Mouse (Mus musculus): ENCODE measurements at regions not wholly inside any gene's neighbourhood (a gene's known extent, or its start where the extent isn't known, plus 50 kb on each side); places are given as distances from the start of the nearest gene placed in this dataset.

- ATAC-seq = no peak
These were observed 284.5 kb downstream of the Olfr1505 start for GRCm38 (mm10) chr19:14197864-14198263.

DNA sequence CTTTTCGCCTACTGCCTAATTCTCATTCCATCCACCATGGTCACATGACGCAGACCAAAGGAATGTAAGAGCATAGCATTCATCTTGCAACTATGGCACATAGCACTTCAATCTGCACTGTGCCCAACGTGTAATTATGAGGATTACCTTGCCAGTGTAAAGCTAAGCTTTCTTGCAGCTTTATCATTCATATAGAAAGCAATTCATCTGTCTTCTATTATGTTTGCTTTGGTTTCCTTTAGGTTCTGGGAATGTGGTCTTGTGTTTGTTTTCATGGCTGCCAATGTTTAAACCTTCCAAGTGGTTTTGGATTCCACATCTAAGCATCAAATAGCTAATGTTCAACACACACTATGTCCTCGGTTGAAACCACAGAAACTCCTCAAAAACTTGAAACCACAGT is 307.2 kb downstream of the Olfr1505 start:
- no peak for ATAC-seq

DNA sequence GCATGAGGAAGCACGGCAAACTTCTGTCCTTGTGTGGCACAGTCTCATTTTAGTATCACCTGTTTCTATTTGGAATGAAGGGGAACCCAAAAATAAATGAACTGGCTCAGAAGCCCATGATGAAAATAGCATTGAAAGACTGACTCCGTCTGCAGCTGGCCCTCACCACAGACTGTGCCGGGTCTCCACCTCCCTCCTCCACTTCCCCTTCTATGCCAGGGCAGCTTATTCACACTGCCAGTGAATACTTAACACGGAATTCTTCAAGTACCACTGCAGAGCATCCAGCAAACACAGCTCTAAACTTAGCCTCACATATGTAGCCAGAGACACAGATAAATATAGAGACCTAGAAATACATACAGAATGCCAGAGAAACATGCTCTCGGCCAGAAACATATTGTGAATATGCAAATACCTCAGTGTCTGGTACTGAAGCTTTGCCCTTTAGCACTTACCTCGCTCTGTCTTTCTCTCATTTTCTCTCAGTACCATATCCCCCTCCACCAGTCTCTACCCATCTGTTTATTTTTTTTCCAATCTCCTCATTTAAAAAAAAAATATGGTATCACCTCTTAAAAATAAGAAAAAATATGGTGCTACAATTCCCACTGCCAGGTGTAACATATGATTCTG is 311.8 kb downstream of the Olfr1505 start:
- no peak for ATAC-seq

- ATAC-seq = no peak
These were observed 312.5 kb downstream of the Olfr1505 start for GRCm38 (mm10) chr19:14225787-14226186.

- ATAC-seq = no peak
These were observed 313.2 kb downstream of the Olfr1505 start for GRCm38 (mm10) chr19:14226521-14226920.

DNA sequence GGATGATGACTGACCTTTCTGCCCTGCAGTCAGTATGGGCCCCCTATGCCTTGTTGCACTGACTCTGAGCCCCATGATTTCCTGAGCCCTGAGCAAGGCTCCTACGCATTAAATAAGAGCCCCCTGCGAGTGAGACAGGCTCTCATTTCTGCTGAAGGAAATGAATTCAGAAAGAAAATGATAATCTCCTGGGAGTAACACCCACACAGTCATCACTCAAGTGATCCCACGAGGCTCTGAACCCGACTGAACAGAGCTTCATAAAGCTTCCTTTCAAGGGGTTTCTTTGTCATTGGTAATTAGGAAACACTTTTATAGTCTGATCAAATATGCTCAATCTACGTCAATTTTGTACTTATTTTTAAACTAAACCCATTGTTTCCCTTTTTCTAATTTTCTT is 330.2 kb downstream of the Olfr1505 start:
- ATAC-seq = no peak

GRCm38 (mm10) chr19:14246973-14247614 is 333.8 kb downstream of the Olfr1505 start:
- ATAC-seq = no peak

- no peak for ATAC-seq
These were observed 334.6 kb downstream of the Olfr1505 start for GRCm38 (mm10) chr19:14247979-14248378.

GRCm38 (mm10) chr19:14258621-14259051 is 339.2 kb downstream of the Tle4 start:
- ATAC-seq = no peak

- no peak for ATAC-seq
These were observed 338.6 kb downstream of the Tle4 start for GRCm38 (mm10) chr19:14259223-14259622.

DNA sequence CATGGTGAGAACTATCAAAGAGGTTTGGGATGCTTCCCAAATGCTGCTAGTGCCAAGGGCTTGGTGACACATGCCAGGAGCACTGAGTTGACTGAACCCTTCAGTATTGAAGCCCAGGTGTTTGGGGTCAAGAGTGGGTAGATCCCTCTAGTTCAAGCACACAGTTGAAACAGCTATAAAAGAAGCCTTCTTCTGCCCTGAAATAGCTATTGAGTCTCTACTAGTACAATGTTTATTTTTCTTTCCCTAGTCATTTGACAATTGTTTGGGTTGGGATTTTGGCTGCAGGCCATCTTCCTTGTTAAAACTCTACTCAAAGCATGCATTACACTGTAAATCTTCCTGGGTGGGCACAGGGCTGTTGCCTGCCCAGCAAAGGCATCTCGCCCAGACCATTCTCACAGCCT is 308.5 kb downstream of the Tle4 start:
- ATAC-seq = no peak

GRCm38 (mm10) chr19:14290911-14291310 is 306.9 kb downstream of the Tle4 start:
- no peak for ATAC-seq

- no peak for ATAC-seq
These were observed 304.7 kb downstream of the Tle4 start for GRCm38 (mm10) chr19:14293172-14293571.

- no peak for ATAC-seq
These were observed 296.5 kb downstream of the Tle4 start for GRCm38 (mm10) chr19:14301176-14301943.

DNA sequence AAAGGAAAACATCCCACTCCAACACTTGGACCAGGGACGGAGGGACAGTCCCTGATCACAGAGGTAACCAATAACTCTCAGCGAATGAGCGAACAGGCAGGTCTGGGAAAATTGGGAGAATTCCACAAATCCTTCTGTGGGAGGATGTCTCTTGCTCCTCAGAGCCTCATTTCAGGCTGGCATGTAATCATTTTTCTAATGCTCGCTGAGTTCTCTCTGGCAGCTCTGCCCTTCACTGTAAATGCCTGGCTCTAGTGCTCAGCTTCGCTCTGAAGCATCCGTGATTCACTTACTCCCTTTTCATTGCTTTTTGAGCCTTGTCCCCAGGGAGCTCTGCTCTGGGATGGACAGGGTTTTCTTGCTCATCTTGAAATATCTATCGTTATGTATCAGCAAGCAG is 283.6 kb downstream of the Tle4 start:
- ATAC-seq = no peak

DNA sequence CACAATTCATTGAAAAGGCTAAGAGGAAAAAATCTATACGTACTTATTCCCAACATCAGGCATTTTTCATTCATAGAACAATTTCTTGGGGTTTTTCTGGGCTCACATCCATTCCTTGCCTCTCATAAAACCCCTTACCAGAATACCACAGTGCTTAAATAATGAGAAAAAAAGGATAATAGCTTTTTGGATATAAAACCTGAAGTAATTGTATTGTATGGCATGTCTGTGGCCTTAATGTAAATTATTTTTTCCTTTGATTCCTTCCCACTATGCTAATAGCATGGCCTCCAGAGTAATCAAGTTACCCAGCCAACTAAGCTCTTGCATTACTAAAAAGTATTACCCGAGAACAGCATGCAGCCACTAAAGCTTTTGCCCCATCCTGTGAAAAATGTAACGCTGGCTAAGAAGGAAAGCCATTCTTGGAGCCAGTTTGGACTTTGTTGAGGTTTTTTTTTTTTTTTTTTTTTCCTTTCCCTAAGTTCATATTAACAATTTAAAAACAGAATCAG is 278.1 kb downstream of the Tle4 start:
- ATAC-seq = no peak

DNA sequence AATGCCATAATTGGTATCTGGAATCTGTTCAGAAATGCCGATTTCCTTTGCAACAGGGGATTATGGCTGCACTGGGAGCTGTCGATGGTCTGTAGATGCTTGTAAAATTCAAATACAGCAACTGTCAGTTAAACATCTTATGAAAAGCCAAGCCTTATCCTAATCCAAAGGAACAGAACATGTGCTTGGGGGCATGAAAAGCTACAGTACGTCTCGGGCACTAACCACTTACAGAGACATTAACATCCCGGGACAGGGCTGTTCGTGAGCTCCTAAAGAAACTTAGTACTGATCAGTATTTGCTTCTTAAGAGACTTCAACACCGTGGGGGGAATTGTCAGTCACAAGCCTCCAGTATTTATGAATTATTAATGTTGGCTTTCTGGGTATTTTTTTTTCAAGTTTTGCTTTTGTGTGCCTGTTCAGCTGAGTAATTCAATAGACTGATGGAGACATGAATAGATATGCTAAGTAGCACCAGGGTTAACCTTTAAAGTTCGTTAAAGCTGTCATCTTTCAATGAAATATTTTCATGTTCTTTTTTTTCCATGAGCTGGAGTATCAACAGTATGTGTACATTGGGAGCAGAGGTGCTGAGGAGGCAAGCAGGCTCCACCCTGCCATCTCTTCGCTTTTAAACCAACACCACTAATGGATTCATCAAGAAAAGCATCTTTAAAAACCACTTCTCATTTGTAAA is 272.3 kb downstream of the Tle4 start:
- ATAC-seq = no peak

DNA sequence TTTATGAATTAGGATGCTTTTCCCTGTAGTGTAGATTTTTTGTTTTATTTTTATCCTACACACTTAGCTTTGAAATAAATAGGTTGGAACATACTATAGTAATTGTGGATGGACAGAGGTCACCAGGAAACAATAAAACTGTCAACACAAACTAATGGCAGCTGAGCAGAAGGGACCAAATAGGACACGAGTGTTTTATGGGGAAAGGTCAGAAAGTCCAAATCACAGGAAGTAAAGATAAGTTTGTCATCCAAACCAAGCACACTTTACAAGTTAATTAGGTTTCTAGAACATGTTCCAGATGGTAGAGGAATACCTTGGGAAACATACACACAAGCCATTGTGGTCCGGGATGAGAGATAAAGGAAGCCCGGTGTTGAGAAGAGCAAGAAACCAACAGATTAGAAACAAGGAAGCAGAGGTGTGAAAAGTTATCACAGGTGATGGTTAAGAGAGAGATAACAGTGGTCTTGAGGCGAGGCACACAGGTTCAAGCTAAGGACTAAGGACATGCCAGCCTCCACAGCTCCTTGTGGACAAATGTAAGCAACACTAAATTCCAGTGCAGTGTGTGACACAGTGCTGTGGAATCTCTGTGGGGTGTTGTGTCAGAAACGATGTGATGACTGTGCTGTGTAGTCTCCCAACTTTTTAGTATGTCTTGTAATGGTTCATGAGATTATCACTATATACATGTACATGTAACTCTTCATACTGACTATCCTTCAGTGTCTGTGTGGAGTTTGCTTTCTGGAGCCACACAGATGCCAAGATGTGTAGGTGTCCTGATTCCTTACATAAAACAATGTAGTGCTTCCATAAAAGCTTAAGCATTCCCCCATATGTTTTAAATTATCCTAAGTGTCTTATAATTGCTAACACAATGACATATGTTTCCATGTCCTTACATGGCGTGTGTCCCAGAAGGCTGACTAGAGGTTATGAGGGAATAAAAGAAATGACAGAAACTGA is 264.5 kb downstream of the Tle4 start:
- ATAC-seq = no peak

- no peak for ATAC-seq
These were observed 260.8 kb downstream of the Tle4 start for GRCm38 (mm10) chr19:14337025-14337424.

- ATAC-seq = no peak
These were observed 257.1 kb downstream of the Tle4 start for GRCm38 (mm10) chr19:14340759-14341158.

GRCm38 (mm10) chr19:14343890-14344289 is 254.0 kb downstream of the Tle4 start:
- ATAC-seq = no peak

GRCm38 (mm10) chr19:14344467-14344866 is 253.4 kb downstream of the Tle4 start:
- no peak for ATAC-seq
